Mouse (Mus musculus) stomach, postnatal 0 days (tissue): ENCODE results near the gene Rps6ka3. TPM values are rescaled to one million over a fixed set of nuclear protein-coding genes. Genes with fewer than 3 reads are reported as not detected.

Experiments
- ATAC-seq: fragments of 200-750 bp; cut with Nextera tagmentation; 2 replicates; pipeline ENCODE4 v1.8.0; 2017; ENCODE audit not compliant: low FRiP score, low TSS enrichment
- DNase-seq: peaks from one replicate; pipeline ENCODE4 v3.0.0-alpha.2; 2016; ENCODE audit warnings: low spot score
- H3K27ac ChIP-seq: fragments of 300-500 bp; sonication (generic); replicated peaks from 2 replicates; pipeline ENCODE4 v1.5.1; 2014; ENCODE audit warnings: mild to moderate bottlenecking, control low read depth
- H3K27me3 ChIP-seq: fragments of 300-500 bp; sonication (generic); 2 replicates; pipeline ENCODE4 v1.6.1; 2014; ENCODE audit warnings: low read length; ENCODE audit not compliant: control insufficient read depth, insufficient read depth
- H3K36me3 ChIP-seq: fragments of 300-500 bp; sonication (generic); 2 replicates; pipeline ENCODE4 v1.6.1; 2014; ENCODE audit warnings: low read length, mixed read lengths; ENCODE audit not compliant: control insufficient read depth, insufficient read depth
- H3K4me1 ChIP-seq: fragments of 300-500 bp; sonication (generic); replicated peaks from 2 replicates; pipeline ENCODE4 v1.6.1; 2014; ENCODE audit warnings: antibody characterized with exemption; ENCODE audit not compliant: control insufficient read depth, insufficient read depth
- H3K4me2 ChIP-seq: fragments of 300-500 bp; sonication (generic); replicated peaks from 2 replicates; pipeline ENCODE4 v1.6.1; 2014; ENCODE audit warnings: low read depth, mild to moderate bottlenecking, control low read depth, moderate library complexity
- H3K4me3 ChIP-seq: fragments of 300-500 bp; sonication (generic); 2 replicates; pipeline ENCODE4 v1.5.1; 2014; ENCODE audit warnings: low read depth, low read length, control low read depth
- H3K9ac ChIP-seq: fragments of 300-500 bp; sonication (generic); 2 replicates; pipeline ENCODE4 v1.6.1; 2014; ENCODE audit warnings: mild to moderate bottlenecking, low read length, control low read depth, mixed read lengths
- H3K9me3 ChIP-seq: fragments of 300-500 bp; sonication (generic); 2 replicates; pipeline ENCODE4 v1.6.1; 2016; ENCODE audit warnings: low read length; ENCODE audit not compliant: control insufficient read depth
- CTCF ChIP-seq: IDR thresholded peaks from 2 replicates; pipeline ENCODE4 v1.5.1; 2016; ENCODE audit warnings: antibody characterized with exemption, low read depth, mild to moderate bottlenecking, moderate library complexity
- EP300 ChIP-seq: optimal IDR thresholded peaks from 2 replicates; pipeline ENCODE3; 2016; ENCODE audit warnings: antibody characterized with exemption
- WGBS: fragments of 180-500 bp; shearing (Covaris S2); extraction: QIAGEN DNeasy Blood & Tissue Kit; methylation state at CpG from one replicate; pipeline ENCODE4 v1.1.7; 2014; 5-methylcytosine and 5-hydroxymethylcytosine counted together
- polyA plus RNA-seq: library from polyadenylated mRNA; unstranded; fragments of >200 nt; fragmentation: Nextera tagmentation; extraction: Ambion mirVana; gene quantifications from 2 replicates; pipeline ENCODE4 v1.2.1, GENCODE M21; 2015

Gene Rps6ka3
- 3.6 and 3.7 TPM in 2 replicates for polyA plus RNA-seq

DNA sequence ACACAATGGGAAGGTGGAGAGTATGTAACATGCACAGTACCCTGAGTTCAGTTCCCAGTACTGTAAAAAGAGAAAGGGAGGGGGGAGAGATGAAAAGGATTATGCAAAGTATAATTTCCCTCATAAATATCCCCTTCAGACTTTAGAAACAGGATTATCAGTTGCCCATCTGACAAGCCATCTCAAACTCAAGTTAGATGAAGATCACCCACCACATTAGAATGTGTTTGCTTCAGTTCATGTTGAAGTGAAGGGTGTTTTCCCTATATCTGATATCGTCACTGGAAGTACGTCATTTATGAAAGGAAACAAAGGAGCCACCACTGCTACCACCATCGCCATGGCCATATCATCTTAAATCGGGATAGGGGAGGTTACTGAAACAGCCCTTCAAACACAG, at the start of gene Rps6ka3:
TSS of gene Rps6ka3 (plus strand) at position 301 of the 400 bp plus-strand sequence.
- Histone ChIP-seq H3K9me3 (no peaks in the 10 kb centered on the region), H3K27me3 (no peaks in the 10 kb centered on the region), H3K36me3 (no peaks in the 10 kb centered on the region), H3K4me3 (no peak within 1 kb of the TSS), H3K27ac (no peak within 1 kb of the TSS), H3K9ac (no peak within 1 kb of the TSS), H3K4me2 (no peak within 1 kb of the TSS), H3K4me1 (no peaks in the 10 kb centered on the region)
- ATAC-seq: no peak
- TF ChIP-seq EP300 (no peak), CTCF (no peak)
- 89% methylated on average over 4 of the region's 4 CpGs for WGBS
- DNase-seq: no peak

DNA sequence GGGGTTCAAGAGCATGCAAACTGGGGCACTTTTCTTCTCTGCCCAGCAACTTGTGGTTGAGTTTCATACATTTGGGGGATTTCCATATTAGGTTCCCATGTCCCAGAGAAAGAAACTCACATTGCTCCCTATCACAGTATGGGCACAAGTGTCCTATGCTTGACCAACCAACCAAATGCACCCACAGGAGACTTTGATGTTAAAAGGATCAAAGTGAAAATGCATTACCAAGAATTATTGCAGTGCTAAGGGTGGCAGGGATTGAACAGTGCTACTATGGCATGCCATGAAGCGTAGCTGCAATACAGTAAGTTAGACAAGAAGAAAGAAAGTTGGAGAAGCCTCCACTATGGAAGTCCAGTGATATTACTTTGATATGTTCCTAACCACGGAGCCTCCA, 40.9 kb upstream of the Rps6ka3 start:
- H3K4me2 ChIP-seq: no peak overlapping the region
- TF ChIP-seq EP300: no peak
- no peak for TF ChIP-seq CTCF
- H3K9me3 ChIP-seq: no peaks in the 10 kb centered on the region
- no peak overlapping the region for H3K9ac ChIP-seq
- no peak overlapping the region for H3K27ac ChIP-seq
- DNase-seq (no peak), ATAC-seq (no peak)
- H3K4me3 ChIP-seq: no peak overlapping the region
- H3K27me3 ChIP-seq: no peaks in the 10 kb centered on the region
- WGBS: 84% methylated on average over 2 of the region's 2 CpGs
- H3K4me1 ChIP-seq: no peaks in the 10 kb centered on the region
- H3K36me3 ChIP-seq: no peaks in the 10 kb centered on the region

DNA sequence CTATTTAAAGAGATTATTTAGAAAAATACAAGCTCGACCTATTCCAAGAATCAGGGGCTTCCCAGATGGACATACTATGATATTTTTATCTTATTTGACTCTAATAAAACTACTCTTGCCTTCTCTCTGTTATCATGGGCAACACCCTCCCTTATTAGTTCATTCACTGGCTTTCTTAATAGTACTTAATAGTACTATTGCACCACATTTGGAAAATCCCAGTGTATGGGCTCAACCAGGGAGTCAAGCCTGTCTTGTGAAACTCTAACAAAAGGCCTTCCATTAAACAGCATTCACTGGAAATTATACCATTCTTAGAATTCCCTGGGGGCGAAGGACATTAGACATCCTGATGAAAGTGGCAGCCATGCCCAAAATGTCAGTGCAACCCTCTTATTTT, 38.5 kb upstream of the Rps6ka3 start:
- Histone ChIP-seq H3K9me3 (no peaks in the 10 kb centered on the region), H3K36me3 (no peaks in the 10 kb centered on the region), H3K27me3 (no peaks in the 10 kb centered on the region), H3K4me2 (no peak overlapping the region), H3K27ac (no peak overlapping the region), H3K4me1 (no peaks in the 10 kb centered on the region), H3K9ac (no peak overlapping the region), H3K4me3 (no peak overlapping the region)
- TF ChIP-seq EP300 (no peak), CTCF (no peak)
- 58% methylated on average over 2 of the region's 2 CpGs for WGBS
- no peak for DNase-seq
- no peak for ATAC-seq

DNA sequence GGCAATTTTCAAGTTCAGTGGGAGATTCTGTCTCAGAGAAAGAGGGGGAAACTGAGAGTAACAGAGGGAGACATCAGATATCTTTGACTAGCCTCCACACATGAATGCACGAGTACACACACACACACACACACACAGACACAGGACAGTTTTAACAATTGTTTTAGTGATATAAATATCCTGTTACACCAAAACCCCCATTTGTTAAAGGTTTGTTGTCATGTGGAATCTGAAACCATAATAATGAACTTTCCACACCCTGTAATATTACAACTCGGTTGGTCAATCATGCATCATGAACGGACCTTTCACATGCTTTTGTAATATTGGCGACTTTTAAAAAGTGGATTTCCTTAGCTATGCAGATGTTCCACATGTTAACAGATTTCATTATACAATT, 18.5 kb upstream of the Rps6ka3 start:
- Histone ChIP-seq H3K36me3 (no peaks in the 10 kb centered on the region), H3K4me3 (no peak overlapping the region), H3K27me3 (no peaks in the 10 kb centered on the region), H3K4me1 (no peaks in the 10 kb centered on the region), H3K9me3 (no peaks in the 10 kb centered on the region), H3K9ac (no peak overlapping the region), H3K27ac (no peak overlapping the region), H3K4me2 (no peak overlapping the region)
- 80% methylated on average over 4 of the region's 4 CpGs for WGBS
- no peak for TF ChIP-seq EP300
- TF ChIP-seq CTCF: no peak
- DNase-seq (no peak), ATAC-seq (no peak)

DNA sequence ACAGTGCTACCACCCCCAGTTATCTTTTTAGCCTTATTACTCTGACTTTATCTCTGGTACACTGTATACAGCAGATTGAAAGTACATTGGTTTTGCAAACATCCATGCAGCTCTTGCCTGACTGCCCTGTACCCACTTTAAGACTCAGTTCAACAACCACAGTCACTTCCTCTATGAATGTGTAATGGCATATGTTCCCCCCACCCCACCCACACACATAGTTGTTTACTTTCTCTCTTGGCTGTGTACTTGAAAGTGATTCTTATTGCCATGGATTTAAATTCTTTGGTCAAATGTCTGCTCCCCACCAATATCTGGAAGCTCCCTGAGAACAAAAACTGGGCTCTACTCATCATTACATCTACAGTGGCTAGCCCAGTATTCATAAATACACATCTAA, 10.6 kb upstream of the Rps6ka3 start:
- H3K27ac ChIP-seq: no peak overlapping the region
- TF ChIP-seq CTCF (no peak), EP300 (no peak)
- H3K9ac ChIP-seq: no peak overlapping the region
- H3K27me3 ChIP-seq: no peaks in the 10 kb centered on the region
- H3K9me3 ChIP-seq: no peaks in the 10 kb centered on the region
- H3K36me3 ChIP-seq: no peaks in the 10 kb centered on the region
- no peak overlapping the region for H3K4me2 ChIP-seq
- ATAC-seq (no peak), DNase-seq (no peak)
- no peaks in the 10 kb centered on the region for H3K4me1 ChIP-seq
- H3K4me3 ChIP-seq: no peak overlapping the region

DNA sequence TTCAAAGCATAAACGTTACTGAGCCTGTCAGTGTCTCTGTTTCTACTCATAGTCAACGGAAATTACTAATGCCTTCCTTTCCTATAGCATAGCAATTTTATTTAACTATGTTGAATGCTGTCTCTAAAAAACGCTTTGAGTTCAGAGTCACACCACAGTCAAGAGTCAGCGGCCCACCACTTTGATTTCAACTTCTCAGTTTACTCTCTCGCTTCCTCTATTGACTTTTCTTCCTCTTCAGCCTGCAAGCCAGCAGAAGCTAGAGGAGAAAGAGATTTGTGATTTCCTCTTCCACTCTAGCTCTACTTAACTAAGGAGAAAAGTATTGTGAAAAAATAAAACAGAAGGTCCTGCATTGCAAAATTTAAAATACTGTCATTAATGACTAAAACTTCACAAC, 10.0 kb upstream of the Rps6ka3 start:
- H3K36me3 ChIP-seq: no peaks in the 10 kb centered on the region
- 45% methylated on average over 5 of the region's 5 CpGs for WGBS
- no peaks in the 10 kb centered on the region for H3K27me3 ChIP-seq
- TF ChIP-seq EP300: no peak
- no peak for TF ChIP-seq CTCF
- DNase-seq: no peak
- no peaks in the 10 kb centered on the region for H3K4me1 ChIP-seq
- H3K9me3 ChIP-seq: no peaks in the 10 kb centered on the region
- no peak overlapping the region for H3K9ac ChIP-seq
- no peak overlapping the region for H3K4me2 ChIP-seq
- ATAC-seq: no peak
- no peak overlapping the region for H3K27ac ChIP-seq
- H3K4me3 ChIP-seq: no peak overlapping the region
